Mouse (Mus musculus) hindbrain, postnatal 0 days (tissue): ENCODE results near the gene Arl14. TPM values are rescaled to one million over a fixed set of nuclear protein-coding genes. Genes with fewer than 3 reads are reported as not detected.
"Not testable (repeated sequence)": the region's sequence is repeated elsewhere in the genome, so short reads cannot be mapped to it uniquely, and the experiment has no call there.

Experiments
- ATAC-seq: fragments of 200-750 bp; cut with Nextera tagmentation; 2 replicates; pipeline ENCODE4 v1.8.0; 2017; ENCODE audit warnings: mild to moderate bottlenecking, moderate TSS enrichment, moderate library complexity
- DNase-seq: peaks from one replicate; pipeline ENCODE4 v3.0.0-alpha.2; 2015; ENCODE audit warnings: low spot score
- H3K27ac ChIP-seq: fragments of 300-500 bp; sonication (generic); 2 replicates; pipeline ENCODE4 v1.5.1; 2014; ENCODE audit warnings: mild to moderate bottlenecking
- H3K27me3 ChIP-seq: fragments of 300-500 bp; sonication (generic); 2 replicates; pipeline ENCODE4 v1.6.1; 2014; ENCODE audit warnings: low read length, mixed read lengths; ENCODE audit not compliant: insufficient read depth
- H3K36me3 ChIP-seq: fragments of 300-500 bp; sonication (generic); 2 replicates; pipeline ENCODE4 v1.6.1; 2014; ENCODE audit warnings: low read length, mixed read lengths; ENCODE audit not compliant: insufficient read depth
- H3K4me1 ChIP-seq: fragments of 300-500 bp; sonication (generic); 2 replicates; pipeline ENCODE4 v1.6.1; 2014; ENCODE audit warnings: antibody characterized with exemption, low read length, mixed read lengths; ENCODE audit not compliant: insufficient read depth
- H3K4me2 ChIP-seq: fragments of 300-500 bp; sonication (generic); 2 replicates; pipeline ENCODE4 v1.6.1; 2014; ENCODE audit warnings: low read depth, mild to moderate bottlenecking, low read length, moderate library complexity, mixed read lengths
- H3K4me3 ChIP-seq: fragments of 300-500 bp; sonication (generic); 2 replicates; pipeline ENCODE4 v1.5.1; 2014; ENCODE audit warnings: low read length
- H3K9ac ChIP-seq: fragments of 300-500 bp; sonication (generic); replicated peaks from 2 replicates; pipeline ENCODE4 v1.6.1; 2014; ENCODE audit warnings: mild to moderate bottlenecking, low read length, moderate library complexity, mixed read lengths
- H3K9me3 ChIP-seq: fragments of 300-500 bp; sonication (generic); 2 replicates; pipeline ENCODE4 v1.6.1; 2016; ENCODE audit warnings: low read length, mixed read lengths
- CTCF ChIP-seq: IDR thresholded peaks from 2 replicates; pipeline ENCODE4 v1.5.1; 2016; ENCODE audit warnings: antibody characterized with exemption, control low read depth, low read depth
- WGBS: fragments of 180-500 bp; shearing (Covaris S2); extraction: QIAGEN DNeasy Blood & Tissue Kit; methylation state at CpG from one replicate; pipeline ENCODE4 v1.1.7; 2014; 5-methylcytosine and 5-hydroxymethylcytosine counted together
- polyA plus RNA-seq: library from polyadenylated mRNA; unstranded; fragments of >200 nt; fragmentation: Nextera tagmentation; extraction: Ambion mirVana; gene quantifications from 2 replicates; pipeline ENCODE4 v1.2.1, GENCODE M21; 2015
- total RNA-seq: library from RNA; depleted of rRNA; stranded (reverse); fragments of >200 nt; gene quantifications from 2 replicates; pipeline ENCODE4 v1.2.3, GENCODE M21; 2014; rRNA removed

The Arl14 gene
- total and polyA plus RNA-seq, 2 experiments from 2014 or later = not detected

DNA sequence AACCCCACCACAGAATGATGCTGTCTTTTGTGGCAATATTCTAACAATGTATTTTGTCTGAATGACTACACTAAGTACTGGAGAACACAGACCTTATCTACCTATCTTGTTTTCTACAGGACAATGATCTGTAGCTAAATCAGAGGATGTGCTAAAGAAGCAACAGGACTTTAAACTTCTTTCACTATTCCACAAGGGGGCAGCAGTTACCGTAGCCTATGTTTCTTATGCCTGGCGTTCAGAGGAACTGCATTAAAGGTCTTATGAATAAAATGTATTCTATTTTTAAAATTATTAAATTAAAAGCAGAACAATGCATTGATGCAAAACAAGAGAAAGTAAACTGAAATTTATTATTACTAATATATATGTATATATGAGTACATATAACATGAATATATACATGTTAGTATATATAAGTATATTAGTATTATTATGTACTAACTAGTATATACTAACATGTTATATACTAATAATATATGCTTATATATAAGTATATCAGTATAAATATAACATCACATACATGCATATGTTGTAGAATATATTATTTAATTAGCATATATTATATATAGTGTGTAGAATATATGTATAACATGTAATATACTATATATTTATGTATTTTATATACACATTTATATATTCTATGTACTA lies 35.0 kb downstream of the Arl14 start:
- WGBS = 10% methylated on average over 2 of the region's 2 CpGs
- H3K27ac ChIP-seq = no peak overlapping the region

GRCm38 (mm10) chr3:69263010-69263643 lies 40.9 kb downstream of the Arl14 start:
- DNase-seq (no peak), ATAC-seq (no peak)
- TF ChIP-seq CTCF = no peak
- no peaks in the 10 kb centered on the region for H3K9me3 ChIP-seq
- H3K9ac ChIP-seq = no peak overlapping the region
- H3K36me3 ChIP-seq = no peaks in the 10 kb centered on the region
- no peak overlapping the region for H3K27ac ChIP-seq
- 79% methylated on average over 7 of the region's 7 CpGs for WGBS
- H3K4me1 ChIP-seq = no peaks in the 10 kb centered on the region
- H3K4me3 ChIP-seq = no peak overlapping the region
- H3K4me2 ChIP-seq = no peak overlapping the region
- no peaks in the 10 kb centered on the region for H3K27me3 ChIP-seq

More for the DNA sequence above, 35.0 kb downstream of the Arl14 start:
- no peak overlapping the region for H3K9ac ChIP-seq
- H3K4me1 ChIP-seq = no peaks in the 10 kb centered on the region
- H3K9me3 ChIP-seq = no peaks in the 10 kb centered on the region
- no peak overlapping the region for H3K4me2 ChIP-seq
- peak; percentile 89 for DNase-seq
- no peaks in the 10 kb centered on the region for H3K36me3 ChIP-seq
- no peaks in the 10 kb centered on the region for H3K27me3 ChIP-seq
- ATAC-seq = 0 out of 2 replicates have a peak, but pooled peaks have one; percentile 63
- H3K4me3 ChIP-seq = no peak overlapping the region
- peak; percentile 87 for TF ChIP-seq CTCF

DNA sequence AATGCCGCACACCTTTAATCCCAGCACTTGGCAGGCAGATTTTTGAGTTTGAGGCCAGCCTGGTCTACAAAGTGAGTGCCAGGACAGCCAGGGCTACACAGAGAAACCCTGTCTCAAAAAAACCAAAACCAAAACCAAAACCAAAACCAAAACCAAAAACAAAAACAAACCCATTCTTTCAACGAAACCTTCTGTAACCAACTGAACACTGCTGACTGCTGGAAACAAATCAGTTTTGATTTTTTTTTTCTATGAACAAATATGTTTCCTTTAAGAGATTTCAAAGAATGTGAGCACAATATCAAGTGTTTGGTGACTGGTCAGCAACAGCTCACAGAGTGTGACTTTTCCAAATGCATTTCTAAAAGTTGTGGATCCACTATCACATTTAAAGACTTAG lies 42.1 kb downstream of the Arl14 start:
- not testable (repeated sequence) for H3K27me3 ChIP-seq, H3K36me3 ChIP-seq, H3K9me3 ChIP-seq, H3K27ac ChIP-seq, H3K4me1 ChIP-seq, DNase-seq, H3K4me3 ChIP-seq, H3K9ac ChIP-seq, ATAC-seq, H3K4me2 ChIP-seq
- 81% methylated on average over 2 of the region's 2 CpGs for WGBS

- Histone ChIP-seq H3K9ac (no peak overlapping the region), H3K4me2 (no peak overlapping the region), H3K36me3 (no peaks in the 10 kb centered on the region), H3K27ac (no peak overlapping the region), H3K4me1 (peaks cover 11% of the 10 kb centered on the region; the same call in 1 of the 2 replicates), H3K27me3 (no peaks in the 10 kb centered on the region), H3K9me3 (no peaks in the 10 kb centered on the region), H3K4me3 (no peak overlapping the region)
- 71% methylated on average over 7 of the region's 7 CpGs for WGBS
- ATAC-seq (no peak), DNase-seq (no peak)
- TF ChIP-seq CTCF = no peak
Observed at GRCm38 (mm10) chr3:69271812-69272211, 49.6 kb downstream of the Arl14 start.

Other genes starting within 250 kb of the Arl14 start
- 6.9 and 7.7 TPM in 2 replicates for gene Ift80, start 217.8 kb upstream of the Arl14 start, total RNA-seq
- gene Ift80, start 217.8 kb upstream of the Arl14 start, polyA plus RNA-seq = 5.3 and 6.5 TPM in 2 replicates
- 7.2 and 12.5 TPM in 2 replicates for gene Smc4, start 217.7 kb upstream of the Arl14 start, total RNA-seq
- 34.6 and 45.7 TPM in 2 replicates for gene Smc4, start 217.7 kb upstream of the Arl14 start, polyA plus RNA-seq
- gene Trim59, start 177.7 kb upstream of the Arl14 start, total RNA-seq = 5.5 and 8.2 TPM in 2 replicates
- 22.5 and 26.4 TPM in 2 replicates for gene Trim59, start 177.7 kb upstream of the Arl14 start, polyA plus RNA-seq
- 48.2 and 53.0 TPM in 2 replicates for gene Kpna4, start 95.3 kb upstream of the Arl14 start, total RNA-seq
- 21.7 and 26.4 TPM in 2 replicates for gene Kpna4, start 95.3 kb upstream of the Arl14 start, polyA plus RNA-seq
- gene Ppm1l, start 94.4 kb downstream of the Arl14 start, total RNA-seq = 31.6 and 31.7 TPM in 2 replicates
- 16.7 and 20.3 TPM in 2 replicates for gene Ppm1l, start 94.4 kb downstream of the Arl14 start, polyA plus RNA-seq